Mouse (Mus musculus): ENCODE results near the gene Slc39a11. TPM values are rescaled to one million over a fixed set of nuclear protein-coding genes. Genes with fewer than 3 reads are reported as not detected.
A peak's percentile ranks its signal among the peaks of the same experiment; 100 is the strongest.

The Slc39a11 gene
- total and polyA plus RNA-seq, 2 experiments from 2014 or later, result 40.4 to 62.5 TPM

- 52% methylated on average over 4 of the region's 4 CpGs for WGBS
- no peak for ATAC-seq (ENCODE audit: low FRiP score)
- no peak for DNase-seq (ENCODE audit: low spot score)
Observed at GRCm38 (mm10) chr11:113308256-113308941, 341.5 kb downstream of the Slc39a11 start.

GRCm38 (mm10) chr11:113303204-113303603 is 346.7 kb downstream of the Slc39a11 start:
- 0 out of 2 replicates have a peak, but pooled peaks cover 3% of the 10 kb centered on the region for H3K9me3 ChIP-seq (ENCODE audit: low read length)
- WGBS, result 88% methylated on average over 5 of the region's 5 CpGs
- H3K4me2 ChIP-seq (ENCODE audit: low read depth, low read length, poor library complexity, severe bottlenecking), result no peak overlapping the region
- no peaks in the 10 kb centered on the region for H3K36me3 ChIP-seq (ENCODE audit: insufficient read depth, low read length)
- H3K27ac ChIP-seq (ENCODE audit: low read depth, low read length), result no peak overlapping the region
- H3K4me3 ChIP-seq (ENCODE audit: low read depth, low read length), result no peak overlapping the region
- no peak for DNase-seq (ENCODE audit: low spot score)
- no peak overlapping the region for H3K9ac ChIP-seq (replicated peaks; ENCODE audit: low read length, poor library complexity, severe bottlenecking)
- no peaks in the 10 kb centered on the region for H3K27me3 ChIP-seq (ENCODE audit: insufficient read depth, low read length)
- no peaks in the 10 kb centered on the region for H3K4me1 ChIP-seq (ENCODE audit: insufficient read depth, low read length)
- ATAC-seq (ENCODE audit: low FRiP score), result no peak
- no peak for TF ChIP-seq CTCF (IDR thresholded peaks at IDR 0.05)

More at GRCm38 (mm10) chr11:113308256-113308941, 341.5 kb downstream of the Slc39a11 start:
- Histone ChIP-seq H3K4me3 (ENCODE audit: low read depth, low read length) (no peak overlapping the region), H3K9me3 (ENCODE audit: low read length) (0 out of 2 replicates have a peak, but pooled peaks cover 3% of the 10 kb centered on the region), H3K4me1 (ENCODE audit: insufficient read depth, low read length) (no peaks in the 10 kb centered on the region), H3K27me3 (ENCODE audit: insufficient read depth, low read length) (no peaks in the 10 kb centered on the region), H3K9ac (replicated peaks; ENCODE audit: low read length, poor library complexity, severe bottlenecking) (no peak overlapping the region), H3K36me3 (ENCODE audit: insufficient read depth, low read length) (no peaks in the 10 kb centered on the region), H3K4me2 (ENCODE audit: low read depth, low read length, poor library complexity, severe bottlenecking) (no peak overlapping the region), H3K27ac (ENCODE audit: low read depth, low read length) (no peak overlapping the region)
- no peak for TF ChIP-seq CTCF (IDR thresholded peaks at IDR 0.05)

DNA sequence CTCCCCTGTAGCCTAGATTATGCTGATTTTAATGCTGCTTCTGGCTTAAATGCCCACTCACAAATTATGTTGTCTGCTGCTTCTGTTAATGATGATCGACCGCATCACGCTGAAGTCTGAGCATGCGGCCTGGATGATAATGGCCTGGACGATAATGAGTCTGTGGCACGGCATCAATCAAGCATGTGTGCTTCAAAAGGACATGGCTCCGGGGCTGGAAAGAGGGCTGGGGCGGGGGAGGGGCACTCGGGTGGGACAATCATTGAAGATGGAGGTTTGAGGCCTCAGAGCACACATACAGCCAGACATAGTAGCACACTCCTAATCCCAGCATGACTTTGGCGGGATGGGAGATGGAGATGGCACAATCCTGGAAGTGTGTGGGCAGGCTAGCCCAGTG is 350.4 kb downstream of the Slc39a11 start:
- DNase-seq (ENCODE audit: low spot score) (peak; percentile 22), ATAC-seq (ENCODE audit: low FRiP score) (no peak)
- Histone ChIP-seq H3K36me3 (ENCODE audit: insufficient read depth, low read length) (no peaks in the 10 kb centered on the region), H3K4me3 (ENCODE audit: low read depth, low read length) (no peak overlapping the region), H3K27me3 (ENCODE audit: insufficient read depth, low read length) (no peaks in the 10 kb centered on the region), H3K9ac (replicated peaks; ENCODE audit: low read length, poor library complexity, severe bottlenecking) (no peak overlapping the region), H3K27ac (ENCODE audit: low read depth, low read length) (no peak overlapping the region), H3K4me2 (ENCODE audit: low read depth, low read length, poor library complexity, severe bottlenecking) (no peak overlapping the region), H3K4me1 (ENCODE audit: insufficient read depth, low read length) (no peaks in the 10 kb centered on the region), H3K9me3 (ENCODE audit: low read length) (no peaks in the 10 kb centered on the region)
- no peak for TF ChIP-seq CTCF (IDR thresholded peaks at IDR 0.05)
- 57% methylated on average over 10 of the region's 10 CpGs for WGBS

- DNase-seq (ENCODE audit: low spot score) (peak; percentile 91), ATAC-seq (ENCODE audit: low FRiP score) (0 out of 2 replicates have a peak, but pooled peaks have one; percentile 31)
- no peaks in the 10 kb centered on the region for H3K4me1 ChIP-seq (ENCODE audit: insufficient read depth, low read length)
- H3K4me2 ChIP-seq (ENCODE audit: low read depth, low read length, poor library complexity, severe bottlenecking), result no peak overlapping the region
- no peak overlapping the region for H3K9ac ChIP-seq (replicated peaks; ENCODE audit: low read length, poor library complexity, severe bottlenecking)
- peak; percentile 100 for TF ChIP-seq CTCF (IDR thresholded peaks at IDR 0.05)
- no peaks in the 10 kb centered on the region; the same call in 1 of the 2 replicates for H3K27me3 ChIP-seq (ENCODE audit: insufficient read depth, low read length)
- H3K9me3 ChIP-seq (ENCODE audit: low read length), result no peaks in the 10 kb centered on the region
- no peak overlapping the region for H3K4me3 ChIP-seq (ENCODE audit: low read depth, low read length)
- 24% methylated on average over 2 of the region's 2 CpGs for WGBS
- H3K27ac ChIP-seq (ENCODE audit: low read depth, low read length), result no peak overlapping the region
- H3K36me3 ChIP-seq (ENCODE audit: insufficient read depth, low read length), result no peaks in the 10 kb centered on the region
Observed at GRCm38 (mm10) chr11:113297765-113298164, 352.1 kb downstream of the Slc39a11 start.

DNA sequence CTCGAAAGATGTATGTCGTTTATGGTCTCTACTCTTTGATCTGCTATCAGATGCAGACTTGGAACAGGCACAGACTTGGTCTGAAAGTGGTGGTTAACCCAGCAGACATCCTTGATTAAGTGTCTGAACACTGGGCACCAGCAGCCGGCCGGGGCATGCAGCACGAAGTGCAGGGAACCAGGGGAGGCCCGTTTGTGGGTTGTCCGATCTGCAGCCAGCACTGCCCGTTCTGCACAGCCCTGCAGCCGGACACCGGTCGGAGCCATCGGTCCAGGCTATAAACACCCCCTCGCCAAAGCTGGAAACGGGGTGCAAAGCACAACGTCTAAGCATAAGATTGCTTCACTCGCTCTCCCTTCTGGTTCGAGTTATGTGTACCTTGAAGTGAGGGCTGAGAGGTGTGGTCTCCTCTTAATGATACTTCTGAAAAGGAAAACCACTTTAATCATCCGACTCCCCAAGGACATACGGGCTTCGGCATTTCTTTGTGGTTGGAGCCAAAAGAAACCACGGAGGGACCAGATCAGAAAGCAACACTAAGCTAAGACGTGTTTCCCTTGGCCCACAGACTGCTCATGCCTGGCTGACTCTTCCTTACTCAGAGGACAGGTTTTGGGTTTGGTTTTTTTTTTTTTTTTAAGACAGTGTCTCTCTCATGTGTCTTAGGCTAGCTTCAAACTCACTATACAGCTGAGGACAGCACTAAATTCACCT is 352.8 kb downstream of the Slc39a11 start:
- WGBS, result 91% methylated on average over 22 of the region's 22 CpGs
- DNase-seq (ENCODE audit: low spot score), result no peak

GRCm38 (mm10) chr11:113296162-113296561 is 353.7 kb downstream of the Slc39a11 start:
- ATAC-seq (ENCODE audit: low FRiP score) (no peak), DNase-seq (ENCODE audit: low spot score) (peak; percentile 90)
- H3K4me3 ChIP-seq (ENCODE audit: low read depth, low read length), result no peak overlapping the region
- H3K27me3 ChIP-seq (ENCODE audit: insufficient read depth, low read length), result no peaks in the 10 kb centered on the region; the same call in 1 of the 2 replicates
- H3K9me3 ChIP-seq (ENCODE audit: low read length), result no peaks in the 10 kb centered on the region
- no peaks in the 10 kb centered on the region for H3K4me1 ChIP-seq (ENCODE audit: insufficient read depth, low read length)
- H3K27ac ChIP-seq (ENCODE audit: low read depth, low read length), result no peak overlapping the region
- H3K9ac ChIP-seq (replicated peaks; ENCODE audit: low read length, poor library complexity, severe bottlenecking), result no peak overlapping the region
- no peaks in the 10 kb centered on the region for H3K36me3 ChIP-seq (ENCODE audit: insufficient read depth, low read length)
- 26% methylated on average over 7 of the region's 7 CpGs for WGBS
- H3K4me2 ChIP-seq (ENCODE audit: low read depth, low read length, poor library complexity, severe bottlenecking), result no peak overlapping the region
- TF ChIP-seq CTCF (IDR thresholded peaks at IDR 0.05), result peak; percentile 97

More for the DNA sequence above, 352.8 kb downstream of the Slc39a11 start:
- no peaks in the 10 kb centered on the region; the same call in 1 of the 2 replicates for H3K27me3 ChIP-seq (ENCODE audit: insufficient read depth, low read length)
- H3K9ac ChIP-seq (replicated peaks; ENCODE audit: low read length, poor library complexity, severe bottlenecking), result no peak overlapping the region
- no peak overlapping the region for H3K27ac ChIP-seq (ENCODE audit: low read depth, low read length)
- no peak for TF ChIP-seq CTCF (IDR thresholded peaks at IDR 0.05)
- H3K4me2 ChIP-seq (ENCODE audit: low read depth, low read length, poor library complexity, severe bottlenecking), result no peak overlapping the region
- H3K36me3 ChIP-seq (ENCODE audit: insufficient read depth, low read length), result no peaks in the 10 kb centered on the region
- no peaks in the 10 kb centered on the region for H3K4me1 ChIP-seq (ENCODE audit: insufficient read depth, low read length)
- no peak for ATAC-seq (ENCODE audit: low FRiP score)
- no peaks in the 10 kb centered on the region for H3K9me3 ChIP-seq (ENCODE audit: low read length)
- no peak overlapping the region for H3K4me3 ChIP-seq (ENCODE audit: low read depth, low read length)

Data from midbrain, postnatal 0 days (tissue).